Mouse (Mus musculus) NIH3T3 (cell line): ENCODE measurements around the gene Mrps17.

ENCODE experiments used
- DNase-seq: peaks from one replicate; pipeline ENCODE4 v3.0.0-alpha.2; 2012; ENCODE audit warnings: low read depth

Mrps17 gene

GRCm38 (mm10) chr5:129742903-129743488 lies 27.7 kb downstream of the Mrps17 start:
- DNase-seq = no peak

- no peak for DNase-seq
Measured at GRCm38 (mm10) chr5:129744050-129744449, 28.8 kb downstream of the Mrps17 start.

GRCm38 (mm10) chr5:129756886-129757285 lies 41.6 kb downstream of the Mrps17 start:
- DNase-seq = no peak

- DNase-seq = no peak
Measured at GRCm38 (mm10) chr5:129759929-129760480, 44.7 kb downstream of the Mrps17 start.

GRCm38 (mm10) chr5:129761865-129762540 lies 46.7 kb downstream of the Mrps17 start:
- no peak for DNase-seq

- no peak for DNase-seq
Measured at GRCm38 (mm10) chr5:129770443-129771355, 55.4 kb downstream of the Mrps17 start.
